Mouse (Mus musculus): ENCODE data around the gene Sema4g. TPM values are rescaled to one million over a fixed set of nuclear protein-coding genes. Genes with fewer than 3 reads are reported as not detected.
A peak's percentile ranks its signal among the peaks of the same experiment; 100 is the strongest.

Sema4g gene
- polyA plus RNA-seq, 1 experiment from 2014 or later: 7.5 TPM

- Histone ChIP-seq H3K27ac (peak overlapping the region; percentile 81), H3K27me3 (peaks cover 33% of the 10 kb centered on the region), H3K4me2 (peak overlapping the region; percentile 67), H3K4me1 (peaks cover 33% of the 10 kb centered on the region), H3K36me3 (replicated peaks) (no peaks in the 10 kb centered on the region), H3K9ac (peak overlapping the region; percentile 64), H3K9me3 (no peaks in the 10 kb centered on the region), H3K4me3 (replicated peaks) (peak overlapping the region; percentile 51)
- peak; percentile 70 for ATAC-seq (ENCODE audit: low FRiP score)
- WGBS: 2% methylated on average over 34 of the region's 34 CpGs
Measured at GRCm38 (mm10) chr19:45046523-45047321, 57.8 kb downstream of the Sema4g start.

GRCm38 (mm10) chr19:45047417-45047934 is 58.6 kb downstream of the Sema4g start, which contains the start of gene Sfxn3:
Sfxn3 (plus strand) TSS chr19:45047503.
- Histone ChIP-seq H3K27ac (peak within 1 kb of the TSS; percentile 81), H3K4me2 (peak within 1 kb of the TSS; percentile 67)
- ATAC-seq (ENCODE audit: low FRiP score): peak; percentile 87

GRCm38 (mm10) chr19:45047935-45048643 is 59.2 kb downstream of the Sema4g start:
- H3K9ac ChIP-seq: peak overlapping the region; percentile 64
- H3K36me3 ChIP-seq (replicated peaks): peaks cover 7% of the 10 kb centered on the region
- ATAC-seq (ENCODE audit: low FRiP score): peak; percentile 36
- H3K4me2 ChIP-seq: peak overlapping the region; percentile 67
- WGBS: 49% methylated on average over 11 of the region's 11 CpGs
- H3K4me1 ChIP-seq: peaks cover 33% of the 10 kb centered on the region
- peak overlapping the region; percentile 81 for H3K27ac ChIP-seq
- H3K9me3 ChIP-seq: no peaks in the 10 kb centered on the region
- peaks cover 33% of the 10 kb centered on the region for H3K27me3 ChIP-seq
- H3K4me3 ChIP-seq (replicated peaks): peak overlapping the region; percentile 51

More at GRCm38 (mm10) chr19:45047417-45047934, 58.6 kb downstream of the Sema4g start, which contains the start of gene Sfxn3:
- Histone ChIP-seq H3K27me3 (peaks cover 33% of the 10 kb centered on the region), H3K9me3 (no peaks in the 10 kb centered on the region), H3K4me3 (replicated peaks) (peak within 1 kb of the TSS; percentile 51), H3K9ac (peak within 1 kb of the TSS; percentile 64), H3K4me1 (peaks cover 33% of the 10 kb centered on the region), H3K36me3 (replicated peaks) (peaks cover 2% of the 10 kb centered on the region)
- under 1% methylated on average over 26 of the region's 26 CpGs for WGBS

GRCm38 (mm10) chr19:45048644-45049365 is 59.9 kb downstream of the Sema4g start:
- 87% methylated on average over 12 of the region's 12 CpGs for WGBS
- peaks cover 32% of the 10 kb centered on the region for H3K27me3 ChIP-seq
- H3K4me1 ChIP-seq: peaks cover 33% of the 10 kb centered on the region
- H3K36me3 ChIP-seq (replicated peaks): peaks cover 12% of the 10 kb centered on the region
- no peaks in the 10 kb centered on the region for H3K9me3 ChIP-seq
- H3K4me2 ChIP-seq: peak overlapping the region; percentile 67
- peak overlapping the region; percentile 64 for H3K9ac ChIP-seq
- ATAC-seq (ENCODE audit: low FRiP score): no peak
- H3K4me3 ChIP-seq (replicated peaks): peak overlapping the region; percentile 51
- H3K27ac ChIP-seq: peak overlapping the region; percentile 81; the same call in 1 of the 2 replicates

GRCm38 (mm10) chr19:45049523-45049922 is 60.6 kb downstream of the Sema4g start:
- Histone ChIP-seq H3K9ac (no peak overlapping the region), H3K27me3 (peaks cover 26% of the 10 kb centered on the region), H3K4me3 (replicated peaks) (no peak overlapping the region), H3K4me2 (no peak overlapping the region), H3K4me1 (peaks cover 33% of the 10 kb centered on the region), H3K27ac (no peak overlapping the region), H3K36me3 (replicated peaks) (peaks cover 17% of the 10 kb centered on the region), H3K9me3 (no peaks in the 10 kb centered on the region)
- ATAC-seq (ENCODE audit: low FRiP score): no peak
- 83% methylated on average over 9 of the region's 9 CpGs for WGBS

Other genes with a start within 250 kb of the Sema4g start
- gene Pax2, start 233.1 kb upstream of the Sema4g start, polyA plus RNA-seq (2016; fragmentation: Nextera tagmentation; extraction: Ambion mirVana): 0.08 and 0.19 TPM in 2 replicates
- gene Slf2, start 58.0 kb upstream of the Sema4g start, polyA plus RNA-seq (2016; fragmentation: Nextera tagmentation; extraction: Ambion mirVana): 48.7 and 53.3 TPM in 2 replicates
- gene Twnk, start 16.6 kb downstream of the Sema4g start, polyA plus RNA-seq (2016; fragmentation: Nextera tagmentation; extraction: Ambion mirVana): 23.5 and 23.9 TPM in 2 replicates
- gene Mrpl43, start 17.3 kb downstream of the Sema4g start, polyA plus RNA-seq (2016; fragmentation: Nextera tagmentation; extraction: Ambion mirVana): 71.0 and 75.8 TPM in 2 replicates
- 48.7 and 51.4 TPM in 2 replicates for gene Lzts2, start 25.3 kb downstream of the Sema4g start, polyA plus RNA-seq (2016; fragmentation: Nextera tagmentation; extraction: Ambion mirVana)
- gene Pdzd7, start 56.6 kb downstream of the Sema4g start, polyA plus RNA-seq (2016; fragmentation: Nextera tagmentation; extraction: Ambion mirVana): 0.45 and 0.50 TPM in 2 replicates
- gene Sfxn3, start 58.4 kb downstream of the Sema4g start, polyA plus RNA-seq (2016; fragmentation: Nextera tagmentation; extraction: Ambion mirVana): 30.3 and 30.4 TPM in 2 replicates
- 0.86 and 0.95 TPM in 2 replicates for gene Kazald1, start 86.1 kb downstream of the Sema4g start, polyA plus RNA-seq (2016; fragmentation: Nextera tagmentation; extraction: Ambion mirVana)
- 0.11 TPM in 1 of 2 replicates, not detected in the other for gene Tlx1, start 161.6 kb downstream of the Sema4g start, polyA plus RNA-seq (2016; fragmentation: Nextera tagmentation; extraction: Ambion mirVana)
- not detected in 2 replicates for gene Lbx1, start 246.7 kb downstream of the Sema4g start, polyA plus RNA-seq (2016; fragmentation: Nextera tagmentation; extraction: Ambion mirVana)

Data from forebrain, embryonic 12.5 days (tissue).